Mouse (Mus musculus) heart, postnatal 0 days (tissue): ENCODE data around the gene Trim56.

ENCODE experiments used
- CTCF ChIP-seq: IDR thresholded peaks from 2 replicates; pipeline ENCODE4 v1.5.1; 2016; ENCODE audit warnings: antibody characterized with exemption, control low read depth, low read depth
- EP300 ChIP-seq: IDR thresholded peaks from 2 replicates; pipeline ENCODE4 v1.6.1; 2016; ENCODE audit warnings: antibody characterized with exemption, low read depth

DNA sequence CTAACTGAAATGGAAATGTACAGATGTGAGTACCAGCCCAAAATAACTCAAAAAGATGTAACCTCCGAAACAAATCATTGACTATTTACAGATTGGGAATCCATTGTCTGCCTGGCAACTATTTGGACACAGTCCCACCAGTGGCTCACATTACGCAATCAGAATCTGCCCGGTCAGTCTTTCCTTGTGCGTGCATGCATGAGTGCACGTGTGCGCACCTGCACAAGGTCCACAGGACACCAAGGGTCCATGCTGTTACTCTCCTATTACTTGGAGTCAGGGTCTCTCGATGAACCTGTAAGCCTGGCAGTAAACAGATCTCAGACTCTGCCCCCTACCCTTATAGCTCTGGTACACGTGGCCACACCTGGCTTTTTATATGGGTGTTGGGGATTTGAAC, 8.3 kb downstream of the Trim56 start:
- TF ChIP-seq CTCF (no peak), EP300 (no peak)
